Mouse (Mus musculus): Measurements from ENCODE around the gene Kcng1. TPM values are rescaled to one million over a fixed set of nuclear protein-coding genes. Genes with fewer than 3 reads are reported as not detected.

Gene Kcng1
- not detected in 2 replicates for total RNA-seq (2012; rRNA removed)
- not detected in 2 replicates for total RNA-seq (2014; rRNA removed)
- polyA plus RNA-seq (2012; ENCODE audit: insufficient read length, low read depth), result 0.14 and 0.16 TPM in 2 replicates

GRCm38 (mm10) chr2:168281582-168281981 is at the start of gene Kcng1:
TSS of gene Kcng1 (minus strand) at chr2:168281736.
- Histone ChIP-seq H3K4me1 (ENCODE audit: control insufficient read depth in 1 of 2, insufficient read depth in 2 of 2) (no peaks in the 10 kb centered on the region), H3K9ac (ENCODE audit: insufficient read depth, low read depth) (no peak within 1 kb of the TSS), H3K4me2 (ENCODE audit: insufficient read depth, low read depth, poor library complexity, severe bottlenecking) (no peak within 1 kb of the TSS), H3K36me3 (replicated peaks in 1 of 2; ENCODE audit: control insufficient read depth in 1 of 2, insufficient read depth in 1 of 2, low read length in 1 of 2) (no peaks in the 10 kb centered on the region), H3K4me3 (replicated peaks in 1 of 3; ENCODE audit: low read depth in 2 of 3, low read length in 2 of 3, poor library complexity in 1 of 3) (no peak within 1 kb of the TSS), H3K27ac (ENCODE audit: insufficient read depth, low read depth) (no peak within 1 kb of the TSS), H3K27me3 (replicated peaks) (peaks cover 85% of the 10 kb centered on the region), H3K9me3 (replicated peaks; ENCODE audit: low read length) (peaks cover 12% of the 10 kb centered on the region), H3K79me2 (replicated peaks; ENCODE audit: control insufficient read depth, extremely low read depth, insufficient read depth, poor library complexity, severe bottlenecking) (no peaks in the 10 kb centered on the region)
- no peak for TF ChIP-seq JUN (IDR thresholded peaks at IDR 0.05; ENCODE audit: insufficient read depth, low read depth, low read length)
- TF ChIP-seq UBTF (IDR thresholded peaks at IDR 0.05; ENCODE audit: low read depth, low read length), result no peak
- TF ChIP-seq MEF2A (IDR thresholded peaks at IDR 0.05; ENCODE audit: borderline replicate concordance, low read depth, low read length), result no peak
- no peak for TF ChIP-seq ZKSCAN1 (IDR thresholded peaks at IDR 0.05; ENCODE audit: borderline replicate concordance, low read depth, low read length)
- no peak for TF ChIP-seq RAD21 (IDR thresholded peaks at IDR 0.05; ENCODE audit: low read depth, low read length)
- no peak for TF ChIP-seq POLR2AphosphoS2 (IDR thresholded peaks at IDR 0.05; ENCODE audit: low read depth, low read length)
- no peak for TF ChIP-seq ZC3H11A (IDR thresholded peaks at IDR 0.05; ENCODE audit: low read depth, low read length)
- no peak for TF ChIP-seq BHLHE40 (IDR thresholded peaks at IDR 0.05; ENCODE audit: low read depth, low read length)
- no peak for TF ChIP-seq CTCF (conservative IDR thresholded peaks at IDR 0.05 in 1 of 2, IDR thresholded peaks at IDR 0.05 in 1 of 2; ENCODE audit: low read depth in 2 of 2, low read length in 2 of 2)
- no peak for TF ChIP-seq HCFC1 (IDR thresholded peaks at IDR 0.05; ENCODE audit: low read depth, low read length)
- no peak for TF ChIP-seq TBP (conservative IDR thresholded peaks at IDR 0.05; ENCODE audit: low read depth, low read length)
- no peak for TF ChIP-seq KAT2A (IDR thresholded peaks at IDR 0.05; ENCODE audit: insufficient replicate concordance, low read length)
- TF ChIP-seq SMC3 (IDR thresholded peaks at IDR 0.05; ENCODE audit: low read depth, low read length), result no peak
- TF ChIP-seq POLR2A (IDR thresholded peaks at IDR 0.05; ENCODE audit: low read depth, low read length), result no peak
- no peak for TF ChIP-seq IRF4 (IDR thresholded peaks at IDR 0.05; ENCODE audit: low read depth, low read length)
- no peak for TF ChIP-seq CHD2 (IDR thresholded peaks at IDR 0.05; ENCODE audit: low read length)
- TF ChIP-seq MXI1 (IDR thresholded peaks at IDR 0.05; ENCODE audit: low read depth, low read length), result no peak
- in situ Hi-C loops (cut with MboI; ENCODE audit: low pct_ligation_motif_present, low pct_unique_long_range_greater_than_20kb, low sequenced_read_pairs), result no loop called here
- dilution Hi-C loops (cut with MboI; ENCODE audit: extremely low pct_ligation_motif_present, extremely low pct_unique_long_range_greater_than_20kb, low sequenced_read_pairs), result no loop called here
- no peak for DNase-seq (ENCODE audit: extremely low read depth)

- Histone ChIP-seq H3K4me1 (ENCODE audit: control insufficient read depth in 1 of 2, insufficient read depth in 2 of 2) (no peaks in the 10 kb centered on the region; a peak in 1 of 4 replicates), H3K27me3 (replicated peaks) (peaks cover 63% of the 10 kb centered on the region), H3K79me2 (replicated peaks; ENCODE audit: control insufficient read depth, extremely low read depth, insufficient read depth, poor library complexity, severe bottlenecking) (no peaks in the 10 kb centered on the region), H3K4me2 (ENCODE audit: insufficient read depth, low read depth, poor library complexity, severe bottlenecking) (no peak overlapping the region), H3K4me3 (replicated peaks in 1 of 3; ENCODE audit: low read depth in 2 of 3, low read length in 2 of 3, poor library complexity in 1 of 3) (no peak overlapping the region), H3K36me3 (replicated peaks in 1 of 2; ENCODE audit: control insufficient read depth in 1 of 2, insufficient read depth in 1 of 2, low read length in 1 of 2) (no peaks in the 10 kb centered on the region), H3K27ac (ENCODE audit: insufficient read depth, low read depth) (no peak overlapping the region), H3K9me3 (replicated peaks; ENCODE audit: low read length) (peaks cover 2% of the 10 kb centered on the region), H3K9ac (ENCODE audit: insufficient read depth, low read depth) (no peak overlapping the region)
- dilution Hi-C loops (cut with MboI; ENCODE audit: extremely low pct_ligation_motif_present, extremely low pct_unique_long_range_greater_than_20kb, low sequenced_read_pairs), result no loop called here
- TF ChIP-seq MAZ (IDR thresholded peaks at IDR 0.05; ENCODE audit: low read depth, low read length), result no peak
- TF ChIP-seq USF2 (conservative IDR thresholded peaks at IDR 0.05; ENCODE audit: low read depth, low read length), result no peak
- no peak for TF ChIP-seq RAD21 (IDR thresholded peaks at IDR 0.05; ENCODE audit: low read depth, low read length)
- no peak for TF ChIP-seq JUN (IDR thresholded peaks at IDR 0.05; ENCODE audit: insufficient read depth, low read depth, low read length)
- TF ChIP-seq BHLHE40 (IDR thresholded peaks at IDR 0.05; ENCODE audit: low read depth, low read length), result no peak
- no peak for TF ChIP-seq ZMIZ1 (IDR thresholded peaks at IDR 0.05; ENCODE audit: low read depth, low read length)
- no peak for TF ChIP-seq E2F4 (IDR thresholded peaks at IDR 0.05; ENCODE audit: insufficient replicate concordance, low read depth, low read length)
- in situ Hi-C loops (cut with MboI; ENCODE audit: low pct_ligation_motif_present, low pct_unique_long_range_greater_than_20kb, low sequenced_read_pairs), result no loop called here
- DNase-seq (ENCODE audit: extremely low read depth), result no peak
Measured at GRCm38 (mm10) chr2:168330421-168331070, 49.0 kb upstream of the Kcng1 start.

Data from CH12.LX (cell line).